Mouse (Mus musculus) brain, embryonic 14.5 days (tissue): ENCODE data around the gene Nudt3.

ENCODE experiments used
- CTCF ChIP-seq: fragments of 200-500 bp; IDR thresholded peaks from 2 replicates; pipeline ENCODE4 v1.5.1; 2012; ENCODE audit warnings: inconsistent platforms, mild to moderate bottlenecking, moderate library complexity, borderline replicate concordance; ENCODE audit not compliant: insufficient read depth, insufficient read length; ENCODE audit errors: extremely low read depth
- POLR2A ChIP-seq: fragments of 200-500 bp; IDR thresholded peaks from 2 replicates; pipeline ENCODE4 v1.6.1; 2012; ENCODE audit warnings: mild to moderate bottlenecking, inconsistent platforms, borderline replicate concordance; ENCODE audit not compliant: poor library complexity, insufficient read depth, insufficient read length, severe bottlenecking; ENCODE audit errors: extremely low read depth

GRCm38 (mm10) chr17:27556315-27557011, 66.8 kb downstream of the Nudt3 start, which contains the start of gene Hmga1:
- TF ChIP-seq POLR2A (peak; percentile 92), CTCF (no peak)
